Mouse (Mus musculus): ENCODE data around the gene Adamts15.

DNA sequence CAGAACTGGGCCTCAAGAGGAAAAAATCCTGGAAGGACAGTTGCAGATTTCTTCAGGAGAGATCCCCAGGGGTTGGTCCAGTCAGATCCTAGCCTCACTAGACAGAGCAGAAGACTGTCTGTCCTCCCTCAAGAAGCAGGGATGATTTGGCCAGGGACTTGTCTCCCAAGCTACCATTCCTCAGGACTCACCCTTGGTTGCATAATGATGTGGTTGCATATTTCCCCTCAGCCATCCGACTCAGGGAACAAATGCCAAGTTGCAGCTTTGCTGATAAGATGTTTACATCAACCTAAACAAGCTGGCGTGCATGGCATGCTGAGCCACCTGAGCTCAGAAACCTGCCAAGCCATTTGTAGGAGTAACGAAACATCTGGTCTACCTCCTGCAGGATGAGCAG lies 27.2 kb upstream of the Adamts15 start:
- TF ChIP-seq CTCF (IDR thresholded peaks at IDR 0.05; ENCODE audit: low read depth, low read length) (no peak), POLR2AphosphoS5 (IDR thresholded peaks at IDR 0.05; ENCODE audit: insufficient replicate concordance, low read depth, low read length) (no peak), GATA1 (IDR thresholded peaks at IDR 0.05; ENCODE audit: borderline replicate concordance, low read length) (no peak)
